Mouse (Mus musculus): Measurements from ENCODE around the gene Lmo7. TPM values are rescaled to one million over a fixed set of nuclear protein-coding genes. Genes with fewer than 3 reads are reported as not detected.
A peak's percentile ranks its signal among the peaks of the same experiment; 100 is the strongest.

Gene Lmo7
- polyA plus RNA-seq, 1 experiment = 164 TPM

GRCm38 (mm10) chr14:101836401-101836800 is 106.6 kb downstream of the Lmo7 start:
- Histone ChIP-seq H3K27ac (ENCODE audit: insufficient read depth, low read depth, low read length) (peak overlapping the region; percentile 94), H3K27me3 (ENCODE audit: control insufficient read depth, insufficient read depth, low read length) (no peaks in the 10 kb centered on the region), H3K4me3 (ENCODE audit: low read depth, low read length) (no peak overlapping the region), H3K4me1 (ENCODE audit: control insufficient read depth, insufficient read depth, insufficient read length, low read length) (peaks cover 23% of the 10 kb centered on the region; the same call in 1 of the 2 replicates), H3K36me3 (ENCODE audit: control insufficient read depth, insufficient read depth, low read length) (no peaks in the 10 kb centered on the region)
- WGBS = 25% methylated on average over 2 of the region's 2 CpGs
- TF ChIP-seq POLR2A (IDR thresholded peaks at IDR 0.05; ENCODE audit: low read depth, low read length) = no peak
- TF ChIP-seq CTCF (IDR thresholded peaks at IDR 0.05; ENCODE audit: extremely low read depth, insufficient read length, insufficient replicate concordance, low read depth, low read length) = no peak

GRCm38 (mm10) chr14:101837176-101837575 is 107.4 kb downstream of the Lmo7 start:
- TF ChIP-seq CTCF (IDR thresholded peaks at IDR 0.05; ENCODE audit: extremely low read depth, insufficient read length, insufficient replicate concordance, low read depth, low read length) (no peak), POLR2A (IDR thresholded peaks at IDR 0.05; ENCODE audit: low read depth, low read length) (no peak)
- Histone ChIP-seq H3K4me3 (ENCODE audit: low read depth, low read length) (no peak overlapping the region), H3K4me1 (ENCODE audit: control insufficient read depth, insufficient read depth, insufficient read length, low read length) (peaks cover 23% of the 10 kb centered on the region; the same call in 1 of the 2 replicates), H3K27me3 (ENCODE audit: control insufficient read depth, insufficient read depth, low read length) (no peaks in the 10 kb centered on the region), H3K27ac (ENCODE audit: insufficient read depth, low read depth, low read length) (0 out of 2 replicates have a peak overlapping the region, but pooled peaks have one; percentile 10), H3K36me3 (ENCODE audit: control insufficient read depth, insufficient read depth, low read length) (no peaks in the 10 kb centered on the region)
- 81% methylated on average over 6 of the region's 6 CpGs for WGBS

GRCm38 (mm10) chr14:101838231-101838839 is 108.6 kb downstream of the Lmo7 start:
- Histone ChIP-seq H3K4me1 (ENCODE audit: control insufficient read depth, insufficient read depth, insufficient read length, low read length) (peaks cover 20% of the 10 kb centered on the region; the same call in 1 of the 2 replicates), H3K27ac (ENCODE audit: insufficient read depth, low read depth, low read length) (peak overlapping the region; percentile 65), H3K27me3 (ENCODE audit: control insufficient read depth, insufficient read depth, low read length) (no peaks in the 10 kb centered on the region), H3K4me3 (ENCODE audit: low read depth, low read length) (no peak overlapping the region), H3K36me3 (ENCODE audit: control insufficient read depth, insufficient read depth, low read length) (no peaks in the 10 kb centered on the region)
- 13% methylated on average over 7 of the region's 7 CpGs for WGBS
- TF ChIP-seq CTCF (IDR thresholded peaks at IDR 0.05; ENCODE audit: extremely low read depth, insufficient read length, insufficient replicate concordance, low read depth, low read length) = no peak
- TF ChIP-seq POLR2A (IDR thresholded peaks at IDR 0.05; ENCODE audit: low read depth, low read length) = no peak

GRCm38 (mm10) chr14:101839771-101840731 is 110.3 kb downstream of the Lmo7 start:
- 31% methylated on average over 24 of the region's 24 CpGs for WGBS
- H3K4me1 ChIP-seq (ENCODE audit: control insufficient read depth, insufficient read depth, insufficient read length, low read length) = peaks cover 14% of the 10 kb centered on the region; the same call in 1 of the 2 replicates
- TF ChIP-seq CTCF (IDR thresholded peaks at IDR 0.05; ENCODE audit: extremely low read depth, insufficient read length, insufficient replicate concordance, low read depth, low read length) (no peak), POLR2A (IDR thresholded peaks at IDR 0.05; ENCODE audit: low read depth, low read length) (no peak)
- no peaks in the 10 kb centered on the region for H3K27me3 ChIP-seq (ENCODE audit: control insufficient read depth, insufficient read depth, low read length)
- H3K36me3 ChIP-seq (ENCODE audit: control insufficient read depth, insufficient read depth, low read length) = no peaks in the 10 kb centered on the region
- H3K4me3 ChIP-seq (ENCODE audit: low read depth, low read length) = peak overlapping the region; percentile 48
- H3K27ac ChIP-seq (ENCODE audit: insufficient read depth, low read depth, low read length) = peak overlapping the region; percentile 96

- Histone ChIP-seq H3K27ac (ENCODE audit: insufficient read depth, low read depth, low read length) (peak overlapping the region; percentile 94), H3K27me3 (ENCODE audit: control insufficient read depth, insufficient read depth, low read length) (no peaks in the 10 kb centered on the region), H3K4me3 (ENCODE audit: low read depth, low read length) (peak overlapping the region; percentile 0; the same call in 1 of the 2 replicates), H3K4me1 (ENCODE audit: control insufficient read depth, insufficient read depth, insufficient read length, low read length) (peaks cover 7% of the 10 kb centered on the region; the same call in 1 of the 2 replicates), H3K36me3 (ENCODE audit: control insufficient read depth, insufficient read depth, low read length) (no peaks in the 10 kb centered on the region)
- TF ChIP-seq CTCF (IDR thresholded peaks at IDR 0.05; ENCODE audit: extremely low read depth, insufficient read length, insufficient replicate concordance, low read depth, low read length) (no peak), POLR2A (IDR thresholded peaks at IDR 0.05; ENCODE audit: low read depth, low read length) (no peak)
- WGBS = 26% methylated on average over 5 of the region's 5 CpGs
Observed at GRCm38 (mm10) chr14:101841271-101841670, 111.5 kb downstream of the Lmo7 start.

GRCm38 (mm10) chr14:101842521-101842920 is 112.8 kb downstream of the Lmo7 start:
- TF ChIP-seq POLR2A (IDR thresholded peaks at IDR 0.05; ENCODE audit: low read depth, low read length) (no peak), CTCF (IDR thresholded peaks at IDR 0.05; ENCODE audit: extremely low read depth, insufficient read length, insufficient replicate concordance, low read depth, low read length) (no peak)
- Histone ChIP-seq H3K27ac (ENCODE audit: insufficient read depth, low read depth, low read length) (peak overlapping the region; percentile 96), H3K4me3 (ENCODE audit: low read depth, low read length) (peak overlapping the region; percentile 71)

More at GRCm38 (mm10) chr14:101842521-101842920, 112.8 kb downstream of the Lmo7 start:
- H3K4me1 ChIP-seq (ENCODE audit: control insufficient read depth, insufficient read depth, insufficient read length, low read length) = peaks cover 10% of the 10 kb centered on the region; the same call in 1 of the 2 replicates
- 13% methylated on average over 6 of the region's 6 CpGs for WGBS
- H3K27me3 ChIP-seq (ENCODE audit: control insufficient read depth, insufficient read depth, low read length) = no peaks in the 10 kb centered on the region
- no peaks in the 10 kb centered on the region for H3K36me3 ChIP-seq (ENCODE audit: control insufficient read depth, insufficient read depth, low read length)
